Mouse (Mus musculus) left cerebral cortex, postnatal 36 days (tissue): ENCODE results near the gene Ugt1a2. TPM values are rescaled to one million over a fixed set of nuclear protein-coding genes. Genes with fewer than 3 reads are reported as not detected.

Source experiments
- DNase-seq, 2 experiments: peaks; one replicate each; pipeline ENCODE4 v3.0.0; 2021 to 2022; ENCODE audit warnings: low spot score in 2 of 2, mixed read lengths in 1 of 2
- intact Hi-C: fragments of 180-260 bp; cut with DNase I; formaldehyde crosslinking; loops from one replicate; pipeline ENCODE4 v1.15.1; 2025
- total RNA-seq, 2 experiments: library from RNA; stranded (reverse); gene quantifications; 2 replicates each; pipeline ENCODE4 v1.2.3; 2021

Ugt1a2 gene
- total RNA-seq, 2 experiments from 2014 or later = not detected

DNA sequence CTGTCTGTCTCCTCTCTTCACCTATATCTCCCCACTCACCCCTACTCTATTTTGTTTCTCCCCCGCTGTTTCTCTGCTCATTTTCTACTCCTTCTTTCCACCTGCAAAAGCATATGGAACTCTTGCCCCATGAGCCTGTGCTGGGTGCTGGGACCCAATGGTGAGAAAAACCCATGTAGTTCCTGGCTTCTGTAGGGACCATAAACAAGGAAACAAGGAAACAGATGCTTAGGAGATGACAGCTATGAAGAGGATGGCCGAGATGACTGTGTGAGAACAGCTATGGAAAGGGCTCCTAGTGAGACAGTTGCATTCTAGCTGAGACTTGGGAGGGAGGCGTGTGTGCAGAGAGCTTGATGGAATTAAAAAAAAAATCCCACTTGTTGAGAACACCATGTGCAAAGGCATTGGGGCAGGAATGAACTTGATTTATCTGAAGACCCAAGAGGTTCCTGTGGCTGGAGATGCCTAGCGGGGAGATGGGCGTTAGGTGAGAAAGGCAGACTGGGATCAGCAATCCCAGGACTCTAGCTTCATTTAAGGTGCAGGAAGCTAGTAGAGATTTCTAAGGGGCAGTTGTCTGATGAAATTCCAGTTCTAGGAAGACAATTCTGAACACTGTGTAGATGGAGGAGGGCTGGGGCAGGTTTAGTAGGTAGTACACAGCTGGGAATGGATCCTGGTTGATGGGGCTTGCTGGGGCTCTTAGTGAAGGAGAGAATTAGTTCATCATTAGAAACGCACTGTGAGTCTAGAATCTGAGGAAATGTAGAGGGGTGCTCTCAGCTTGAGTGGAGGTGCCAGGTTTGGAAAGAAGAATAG is 30.8 kb downstream of the Ugt1a2 start:
- DNase-seq = no peak
- intact Hi-C loops = no loop called here

DNA sequence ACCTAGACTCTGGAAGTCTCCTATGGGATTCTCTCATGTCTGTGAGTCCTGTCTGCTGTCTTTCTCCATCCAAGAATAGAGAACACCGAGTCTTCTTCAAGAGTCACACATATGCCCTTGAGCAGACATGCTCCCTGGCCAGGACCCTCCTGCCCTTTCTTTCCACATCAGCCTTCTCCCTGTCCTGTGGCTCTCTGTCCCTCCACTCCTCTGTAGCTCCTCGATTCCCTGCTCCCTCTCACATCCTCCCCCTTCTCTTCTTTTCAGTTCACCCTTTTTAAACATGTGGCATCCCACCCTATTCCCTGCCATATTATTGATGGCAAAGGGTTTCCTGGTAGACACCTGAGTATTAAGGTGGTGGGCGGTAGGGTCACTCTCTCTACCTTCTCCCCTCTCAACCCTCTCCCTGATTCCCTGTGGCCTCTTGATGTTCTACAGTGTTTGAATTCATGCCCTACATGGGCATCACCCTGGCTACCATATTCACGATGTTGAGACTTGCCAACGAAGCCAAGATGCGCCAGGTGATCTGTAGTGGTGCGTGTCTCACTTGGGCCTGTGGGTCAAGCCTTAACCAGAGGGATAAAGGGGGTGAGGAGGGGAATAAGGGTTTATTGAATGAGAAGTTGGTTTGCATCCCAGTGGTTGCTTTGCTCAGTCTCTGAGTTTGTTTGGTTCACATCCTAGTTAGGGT is 31.6 kb downstream of the Ugt1a2 start:
- intact Hi-C loops = no loop called here
- no peak for DNase-seq

DNA sequence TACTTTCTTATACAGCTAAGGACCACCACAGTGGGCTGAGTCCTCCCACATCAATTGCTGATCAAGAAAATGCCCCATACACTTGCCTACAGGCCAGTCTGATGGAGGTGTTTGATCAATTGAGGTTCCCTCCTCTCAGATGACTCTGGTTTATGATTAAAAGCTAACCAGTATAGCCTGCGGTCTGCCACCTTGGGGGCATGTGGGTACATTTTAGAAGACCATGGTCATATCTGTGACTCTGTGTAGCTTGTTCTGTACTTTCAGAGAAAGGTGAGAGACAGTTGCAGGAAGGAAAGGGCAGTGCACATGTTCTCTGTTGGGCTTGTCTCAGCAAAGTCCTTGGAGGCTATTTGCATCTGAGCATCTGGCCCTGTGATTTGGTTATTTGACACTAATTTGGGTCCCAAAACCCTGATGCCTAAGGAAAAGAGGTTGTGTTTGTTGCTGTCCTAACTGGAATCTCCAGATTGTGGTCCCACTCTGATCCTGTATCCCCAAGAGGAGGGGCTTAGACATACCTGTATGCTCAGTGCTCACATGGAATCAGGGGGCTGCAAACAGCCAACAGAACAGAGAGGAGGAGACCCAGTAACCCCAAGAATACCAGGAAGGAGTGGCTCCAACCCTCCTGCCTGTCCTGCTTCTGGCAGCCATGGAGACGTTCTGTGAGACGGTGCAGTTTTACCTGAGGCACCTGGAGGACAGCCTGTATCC is 32.4 kb downstream of the Ugt1a2 start:
- intact Hi-C loops = no loop called here
- DNase-seq = no peak

DNA sequence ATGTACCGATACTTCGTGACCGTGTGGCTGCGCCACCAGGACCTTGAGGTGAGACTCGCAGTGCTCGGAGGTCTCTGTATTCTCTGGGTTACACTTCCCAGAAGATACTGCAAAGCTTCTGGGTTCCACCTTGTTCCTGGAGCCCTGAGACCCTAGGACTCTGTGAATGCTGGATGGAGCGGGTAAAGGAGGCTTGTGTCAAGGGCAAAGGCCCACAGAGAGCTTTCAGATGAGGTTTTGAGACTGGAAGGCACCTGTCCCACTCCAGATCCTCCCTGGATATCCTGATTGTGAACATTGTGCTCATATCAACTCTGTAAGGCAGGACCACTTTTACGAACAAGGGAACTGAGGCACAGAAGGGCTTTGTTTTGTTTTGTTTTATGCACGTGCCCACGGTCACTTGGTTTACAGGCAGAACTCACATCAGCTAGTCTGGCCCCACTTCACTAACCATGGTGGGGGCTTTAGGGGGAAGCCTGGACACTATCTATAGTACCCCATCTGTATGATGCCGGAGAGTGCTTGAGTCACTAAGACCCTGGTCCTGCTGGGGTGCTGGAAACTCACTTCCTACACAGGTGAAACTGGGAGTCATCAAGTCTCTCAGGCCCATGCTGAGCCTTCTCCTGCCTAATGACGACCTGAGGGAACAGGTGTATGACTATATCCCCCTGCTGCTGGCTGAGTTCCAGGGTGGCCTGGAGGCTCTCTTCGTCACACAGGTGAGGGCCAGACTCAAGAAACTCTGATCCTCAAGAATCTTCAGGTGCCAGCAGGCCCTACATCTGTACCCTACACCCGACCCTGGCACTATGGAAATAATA is 33.2 kb downstream of the Ugt1a2 start:
- intact Hi-C loops = no loop called here
- no peak for DNase-seq

DNA sequence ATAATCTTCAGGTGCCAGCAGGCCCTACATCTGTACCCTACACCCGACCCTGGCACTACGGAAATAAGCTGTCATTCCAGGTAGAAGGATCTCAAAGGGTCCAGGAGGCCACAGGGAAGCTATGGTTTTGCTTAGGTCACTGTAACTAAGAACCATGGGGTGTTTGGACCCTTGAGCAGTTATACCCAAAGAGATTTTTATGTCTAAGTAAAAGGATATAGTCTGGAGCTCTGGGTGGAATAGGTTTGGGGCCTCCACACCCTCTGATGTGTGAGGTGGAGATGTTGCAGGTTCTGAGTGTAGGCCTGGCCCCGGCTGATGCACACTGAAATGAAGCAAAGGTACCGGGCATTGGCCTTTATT is 33.8 kb downstream of the Ugt1a2 start:
- DNase-seq = no peak
- intact Hi-C loops = no loop called here

DNA sequence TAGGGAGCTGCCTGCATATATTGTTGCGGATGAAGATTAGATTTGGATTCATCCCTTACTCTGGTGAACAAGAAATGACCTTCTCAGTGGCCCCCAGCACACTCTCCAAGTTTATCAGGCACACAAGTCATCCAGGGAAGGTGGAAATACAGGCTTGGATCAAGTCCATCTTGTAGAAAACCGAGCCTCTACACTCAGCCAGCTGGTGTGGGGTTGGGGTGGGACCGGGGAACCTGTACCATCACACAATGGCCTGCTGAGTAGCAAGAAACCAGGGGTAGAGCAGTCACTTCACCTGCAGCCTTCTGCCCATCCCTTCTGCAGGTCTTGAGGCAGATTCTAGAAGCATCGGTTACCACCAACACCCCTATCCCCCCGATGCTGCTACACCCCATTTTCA is 34.2 kb downstream of the Ugt1a2 start:
- intact Hi-C loops = no loop called here
- DNase-seq = no peak

DNA sequence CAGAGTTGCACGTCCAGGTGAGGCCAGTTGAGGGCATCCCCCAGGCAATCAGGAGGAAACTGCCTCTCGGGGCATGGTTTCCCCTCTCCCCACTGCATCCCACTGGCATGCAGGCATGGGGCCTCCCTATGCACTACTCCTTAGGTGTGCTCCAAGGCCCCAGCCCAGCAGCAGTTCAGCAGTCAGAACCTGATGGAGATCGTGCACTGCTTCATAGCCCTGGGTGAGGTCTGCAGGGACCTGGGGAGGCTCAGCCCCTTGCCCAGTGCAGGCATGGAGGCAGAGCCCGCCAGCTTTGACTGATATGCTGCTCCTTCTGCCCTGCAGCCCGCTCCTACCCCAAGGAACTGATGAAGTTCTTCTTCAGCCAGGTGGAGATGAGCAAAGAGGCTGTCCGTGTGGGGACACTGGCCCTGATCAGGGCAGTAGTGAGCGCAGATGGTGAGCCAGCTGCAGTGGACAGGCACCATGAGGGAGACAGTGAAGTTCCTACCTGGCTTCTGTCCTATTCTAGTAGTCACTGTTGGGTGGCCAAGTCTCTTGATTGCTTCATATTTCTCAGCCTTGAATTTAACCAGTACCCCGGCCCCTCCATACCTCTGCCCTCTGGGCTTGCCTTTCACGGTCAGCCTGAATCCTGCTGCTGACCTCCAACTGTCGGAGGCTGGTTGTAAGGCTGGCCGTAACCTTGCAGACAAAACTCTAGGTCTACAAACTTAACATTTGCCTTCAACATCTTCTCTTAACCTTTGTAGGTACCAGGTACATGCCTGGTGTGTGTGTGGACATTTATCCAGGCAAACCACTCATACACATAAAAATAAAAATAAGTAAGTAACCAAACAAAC is 34.9 kb downstream of the Ugt1a2 start:
- intact Hi-C loops = no loop called here
- no peak for DNase-seq

DNA sequence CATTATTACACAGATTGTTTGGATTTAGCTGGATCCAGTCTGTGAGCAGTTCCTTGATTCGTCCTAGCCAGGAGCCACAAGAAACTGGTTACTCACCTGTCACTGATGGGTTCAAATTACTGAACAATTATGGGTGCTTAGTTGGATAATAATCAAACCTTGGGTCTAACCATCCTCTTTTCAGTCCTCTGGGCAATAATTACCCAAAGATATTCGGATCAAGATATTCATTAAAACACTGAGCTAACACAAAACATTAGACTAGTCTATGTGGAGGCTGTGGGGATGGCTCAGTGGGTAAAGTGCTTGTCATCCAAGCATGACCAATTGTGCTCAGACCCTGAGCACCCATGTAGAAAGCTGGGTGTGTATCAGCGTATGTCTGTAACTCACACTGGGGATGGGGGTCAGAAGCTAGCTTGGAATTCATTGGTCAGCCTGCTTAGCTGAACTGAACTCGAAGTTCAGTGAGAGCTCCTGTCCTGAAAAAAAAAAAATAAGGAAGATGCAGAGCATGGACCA is 35.6 kb downstream of the Ugt1a2 start:
- no peak for DNase-seq
- intact Hi-C loops = no loop called here

DNA sequence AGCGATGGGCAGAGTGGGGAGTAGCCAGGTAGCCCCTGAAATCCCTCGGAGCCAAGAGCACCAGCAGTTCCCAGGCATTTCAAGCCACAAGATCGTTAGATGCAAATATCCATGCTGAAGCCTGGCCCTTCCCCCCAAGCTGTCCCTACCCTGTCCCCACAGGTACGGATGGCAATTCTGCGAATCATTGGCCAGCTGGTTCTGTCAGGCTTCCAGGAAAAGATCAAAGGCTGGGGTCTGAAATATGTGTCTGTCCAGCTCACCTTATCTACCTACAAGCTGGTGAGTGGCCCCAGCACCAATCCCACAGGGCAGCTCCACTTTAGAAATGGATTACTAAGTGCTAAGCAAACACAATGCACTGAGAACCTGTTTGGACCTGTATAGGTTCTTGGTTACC is 36.9 kb downstream of the Ugt1a2 start:
- intact Hi-C loops = no loop called here
- DNase-seq = no peak

DNA sequence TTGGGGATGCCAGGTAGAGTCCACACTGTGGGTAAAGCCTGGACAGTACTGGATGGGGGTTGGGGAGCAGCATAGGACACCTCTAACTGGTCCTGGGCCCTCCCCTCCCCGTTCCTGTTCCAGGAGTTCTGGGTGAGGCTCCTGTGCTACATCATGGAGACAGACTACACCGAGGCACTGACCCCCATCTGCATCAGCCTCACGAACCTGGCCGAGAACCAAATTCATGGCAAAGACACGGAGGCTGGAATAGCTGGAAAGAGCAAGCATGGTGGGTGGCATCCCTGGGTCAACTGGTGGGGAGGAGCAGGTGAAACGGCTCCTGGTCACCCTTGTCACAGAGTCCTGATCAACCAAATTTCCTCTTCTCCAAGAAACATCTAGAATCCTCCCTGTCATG is 38.4 kb downstream of the Ugt1a2 start:
- DNase-seq = no peak
- intact Hi-C loops = no loop called here

DNA sequence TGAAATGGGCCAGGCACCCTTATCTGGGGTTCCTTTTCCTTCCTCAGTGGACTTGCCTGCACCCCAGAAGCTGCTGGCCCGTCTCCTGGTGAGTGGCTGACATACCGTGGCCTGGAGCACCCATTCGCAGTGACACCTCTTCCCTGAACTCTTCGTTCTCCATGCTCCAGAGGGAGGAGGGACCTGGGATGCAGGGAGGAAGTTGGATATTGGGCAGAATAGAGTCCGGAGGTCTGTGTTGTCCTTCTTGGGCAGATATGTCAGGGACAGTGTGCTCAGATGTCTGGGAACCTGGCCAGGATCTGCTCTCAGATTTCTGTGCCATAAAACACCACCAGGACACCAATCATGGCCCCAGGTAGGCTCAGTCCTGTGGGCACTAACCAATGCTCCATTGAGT is 39.7 kb downstream of the Ugt1a2 start:
- intact Hi-C loops = no loop called here
- DNase-seq = no peak

DNA sequence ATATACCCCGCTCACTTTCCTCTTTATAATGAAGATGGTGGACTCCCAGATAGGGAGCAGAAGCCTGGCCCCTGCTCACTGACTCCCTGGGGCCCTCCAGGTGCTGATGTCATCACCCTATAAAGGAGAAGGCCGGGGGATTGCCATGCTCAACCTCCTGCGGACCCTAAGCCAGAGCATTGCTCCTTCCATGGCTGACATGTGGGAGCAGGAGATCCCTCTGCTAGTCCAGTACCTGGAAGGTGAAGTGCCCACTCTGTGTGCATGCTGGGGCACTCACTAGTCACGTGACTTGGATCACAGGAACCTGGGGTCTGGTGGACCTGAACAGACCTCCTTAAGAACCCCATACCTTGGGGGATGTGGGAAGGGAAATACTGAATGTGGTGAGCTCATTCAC is 40.2 kb downstream of the Ugt1a2 start:
- no peak for DNase-seq
- intact Hi-C loops = no loop called here

DNA sequence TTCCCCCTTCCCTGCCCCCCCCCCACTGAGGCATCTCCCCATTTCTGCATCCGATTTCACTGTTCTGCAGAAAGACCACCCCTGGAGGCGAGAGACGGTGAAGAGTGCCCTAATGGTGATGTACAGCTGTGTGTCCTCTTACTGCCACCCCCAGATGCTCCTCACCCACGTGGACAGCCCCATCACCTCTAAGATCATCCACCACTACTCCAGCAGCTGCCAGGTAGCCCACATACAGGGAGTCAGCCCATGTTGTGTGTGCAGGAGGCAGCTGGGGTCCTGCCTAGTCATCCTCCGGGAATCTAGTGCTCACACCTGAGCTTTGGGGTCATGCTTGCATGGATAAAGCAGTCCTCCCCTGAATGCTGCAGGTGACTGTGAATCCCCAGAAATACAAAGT is 43.5 kb downstream of the Ugt1a2 start:
- intact Hi-C loops = no loop called here
- no peak for DNase-seq

DNA sequence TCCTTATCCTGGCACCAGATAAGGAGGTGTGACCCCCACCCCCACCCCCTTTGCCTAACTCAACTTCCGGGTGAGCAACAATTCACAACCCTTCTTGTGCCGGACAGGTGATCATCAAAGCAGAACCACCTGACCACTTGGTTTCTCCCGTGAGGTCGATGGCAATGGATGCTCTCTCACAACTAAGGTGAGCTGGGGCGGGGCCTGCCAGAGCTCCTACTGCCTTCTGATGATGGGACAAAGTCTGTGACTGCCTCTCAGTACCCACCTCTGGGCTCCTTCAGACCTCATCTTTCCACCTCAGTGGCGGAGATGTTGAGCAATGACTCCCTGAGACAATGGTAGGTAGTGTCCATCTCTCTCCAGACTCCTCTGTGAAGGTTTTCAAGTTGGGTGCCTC is 45.5 kb downstream of the Ugt1a2 start:
- intact Hi-C loops = loop anchor here (5.0 kb wide), 1 partner anchor 61 kb away; no protein-coding TSS in a partner anchor
- no peak for DNase-seq

DNA sequence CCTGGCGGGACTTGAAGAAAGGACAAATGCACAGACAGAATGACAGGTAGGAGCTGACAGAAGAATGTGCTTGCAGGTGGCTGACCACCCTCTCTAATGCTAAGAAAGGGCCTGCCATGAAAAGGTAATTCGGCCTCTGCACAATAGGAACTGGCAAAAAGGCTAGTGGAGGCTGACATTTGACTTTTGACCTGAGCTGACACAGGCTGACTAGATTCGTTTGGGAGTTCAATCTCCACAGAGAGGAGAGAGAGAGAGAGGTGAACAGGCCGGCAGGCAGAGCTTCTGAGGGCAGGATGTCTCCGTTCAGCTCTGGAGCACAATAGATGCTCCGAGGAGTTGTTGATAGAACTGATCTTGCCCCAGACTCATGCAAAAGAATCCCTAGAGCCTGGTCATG is 46.0 kb downstream of the Ugt1a2 start:
- DNase-seq = no peak
- intact Hi-C loops = loop anchor here (5.0 kb wide), 1 partner anchor 61 kb away; no protein-coding TSS in a partner anchor

DNA sequence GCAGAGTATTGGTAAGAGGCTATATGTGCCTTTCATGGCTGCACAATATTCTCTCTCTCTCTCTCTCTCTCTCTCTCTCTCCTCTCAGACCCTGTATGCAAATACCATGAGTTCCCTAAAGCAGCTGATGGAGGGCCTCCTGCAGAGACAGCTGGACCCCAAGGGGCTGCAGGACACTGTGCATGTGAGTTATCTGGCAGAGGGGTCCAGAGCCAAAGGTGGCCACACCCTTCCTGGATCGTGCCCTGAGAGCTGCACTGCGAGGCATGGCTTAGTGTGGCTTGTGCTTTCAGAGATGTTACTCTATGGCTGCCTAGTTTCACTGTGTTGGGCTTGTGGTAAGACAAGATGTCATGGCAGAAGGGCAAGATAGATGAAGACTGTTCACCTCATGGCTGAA is 47.3 kb downstream of the Ugt1a2 start:
- intact Hi-C loops = loop anchor here (5.0 kb wide), 1 partner anchor 60 kb away; no protein-coding TSS in a partner anchor
- DNase-seq = no peak

DNA sequence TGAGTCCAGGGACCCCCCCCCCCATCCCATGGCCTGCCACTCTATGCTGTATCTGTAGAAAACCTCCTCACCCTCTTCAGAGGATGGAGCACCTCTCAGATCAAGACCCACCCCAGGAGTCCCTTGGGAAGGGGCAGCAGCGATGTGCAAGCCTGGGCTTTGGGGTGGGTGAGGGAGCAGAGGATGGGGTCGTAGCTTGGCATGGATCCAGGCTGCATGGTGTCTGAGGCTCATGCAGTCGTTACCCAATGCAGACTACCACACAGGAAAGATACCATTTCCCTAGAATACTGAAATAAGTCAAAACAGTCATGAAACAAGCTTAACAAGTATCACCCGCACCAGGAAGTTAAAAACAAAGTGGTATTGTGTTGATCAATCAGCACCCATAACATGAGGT is 48.3 kb downstream of the Ugt1a2 start:
- intact Hi-C loops = loop anchor here (5.0 kb wide), 1 partner anchor 59 kb away; no protein-coding TSS in a partner anchor
- no peak for DNase-seq

DNA sequence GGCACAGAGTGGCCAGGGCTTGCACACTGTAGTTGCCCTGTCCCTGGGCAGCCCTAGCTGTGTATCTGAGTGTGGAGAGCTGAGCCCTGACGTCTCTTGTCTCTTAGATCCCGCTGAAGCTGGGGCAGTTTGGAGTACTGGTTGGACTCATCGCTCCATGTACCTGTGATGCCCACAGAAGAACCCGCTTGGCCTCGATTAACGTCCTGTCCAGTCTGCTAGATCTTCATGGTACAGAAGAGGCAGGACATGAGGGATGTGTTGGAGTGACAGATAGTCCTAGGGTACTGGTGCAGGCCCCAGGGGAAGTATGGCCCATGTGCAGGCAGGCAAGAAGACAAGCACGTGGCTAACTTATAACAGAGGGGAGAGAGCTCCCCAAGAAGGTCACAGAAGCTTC is 49.2 kb downstream of the Ugt1a2 start:
- intact Hi-C loops = loop anchor here (5.0 kb wide), 1 partner anchor 58 kb away; no protein-coding TSS in a partner anchor
- no peak for DNase-seq

DNA sequence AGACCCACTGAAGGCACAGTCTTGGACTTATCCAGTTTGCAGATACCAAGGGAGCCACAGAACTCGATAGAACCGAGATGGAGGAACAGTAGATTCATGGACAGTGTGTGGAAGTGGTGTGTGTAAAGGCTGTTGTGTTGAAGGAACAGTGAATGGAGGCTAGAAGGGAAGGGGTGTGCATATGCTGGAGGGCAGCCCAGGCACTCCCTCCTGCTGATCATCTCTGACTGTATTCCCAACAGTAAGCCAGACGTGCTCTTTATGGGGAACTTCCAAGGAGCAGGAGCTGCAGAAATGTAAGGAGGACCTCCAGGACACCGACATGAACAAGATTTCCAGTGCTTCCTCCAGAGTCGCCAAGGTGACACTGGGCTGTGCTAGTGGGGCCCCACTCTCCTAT is 49.6 kb downstream of the Ugt1a2 start:
- intact Hi-C loops = no loop called here
- no peak for DNase-seq
